Mouse (Mus musculus): ENCODE measurements around the gene Actn3. TPM values are rescaled to one million over a fixed set of nuclear protein-coding genes. Genes with fewer than 3 reads are reported as not detected.

Gene Actn3
- polyA plus RNA-seq (2012), result 0.07 and 0.20 TPM in 2 replicates

GRCm38 (mm10) chr19:4877785-4878184 is at the start of gene Actn3:
Gene Actn3 (minus strand): TSS chr19:4877909.
- H3K9me3 ChIP-seq (ENCODE audit: control insufficient read depth, low read length), result no peaks in the 10 kb centered on the region
- H3K4me3 ChIP-seq (replicated peaks), result peak within 1 kb of the TSS; percentile 79
- peaks cover 59% of the 10 kb centered on the region for H3K4me1 ChIP-seq (ENCODE audit: control insufficient read depth)
- peaks cover 32% of the 10 kb centered on the region for H3K36me3 ChIP-seq (ENCODE audit: control insufficient read depth)
- TF ChIP-seq GATA1 (IDR thresholded peaks at IDR 0.05; ENCODE audit: low read length) (no peak), TAL1 (IDR thresholded peaks at IDR 0.05; ENCODE audit: low read length) (no peak)
- H3K27me3 ChIP-seq (ENCODE audit: control insufficient read depth), result peaks cover 33% of the 10 kb centered on the region

- Histone ChIP-seq H3K4me3 (replicated peaks) (no peak overlapping the region), H3K27me3 (ENCODE audit: control insufficient read depth) (no peaks in the 10 kb centered on the region), H3K4me1 (ENCODE audit: control insufficient read depth) (peaks cover 33% of the 10 kb centered on the region), H3K36me3 (ENCODE audit: control insufficient read depth) (peaks cover 62% of the 10 kb centered on the region), H3K9me3 (ENCODE audit: control insufficient read depth, low read length) (no peaks in the 10 kb centered on the region)
- TF ChIP-seq GATA1 (IDR thresholded peaks at IDR 0.05; ENCODE audit: low read length), result no peak
- no peak for TF ChIP-seq TAL1 (IDR thresholded peaks at IDR 0.05; ENCODE audit: low read length)
Measured at GRCm38 (mm10) chr19:4925121-4925860, 47.6 kb upstream of the Actn3 start.

GRCm38 (mm10) chr19:4919652-4920051 is 41.9 kb upstream of the Actn3 start:
- Histone ChIP-seq H3K36me3 (ENCODE audit: control insufficient read depth) (peaks cover 96% of the 10 kb centered on the region), H3K4me1 (ENCODE audit: control insufficient read depth) (no peaks in the 10 kb centered on the region)
- no peak for TF ChIP-seq GATA1 (IDR thresholded peaks at IDR 0.05; ENCODE audit: low read length)
- TF ChIP-seq TAL1 (IDR thresholded peaks at IDR 0.05; ENCODE audit: low read length), result no peak

GRCm38 (mm10) chr19:4916827-4917226 is 39.1 kb upstream of the Actn3 start:
- H3K4me1 ChIP-seq (ENCODE audit: control insufficient read depth), result peaks cover 15% of the 10 kb centered on the region
- no peaks in the 10 kb centered on the region for H3K27me3 ChIP-seq (ENCODE audit: control insufficient read depth)
- H3K4me3 ChIP-seq (replicated peaks), result no peak overlapping the region
- no peaks in the 10 kb centered on the region for H3K9me3 ChIP-seq (ENCODE audit: control insufficient read depth, low read length)
- H3K36me3 ChIP-seq (ENCODE audit: control insufficient read depth), result peaks cover 93% of the 10 kb centered on the region
- no peak for TF ChIP-seq GATA1 (IDR thresholded peaks at IDR 0.05; ENCODE audit: low read length)
- no peak for TF ChIP-seq TAL1 (IDR thresholded peaks at IDR 0.05; ENCODE audit: low read length)

More at GRCm38 (mm10) chr19:4919652-4920051, 41.9 kb upstream of the Actn3 start:
- no peaks in the 10 kb centered on the region for H3K27me3 ChIP-seq (ENCODE audit: control insufficient read depth)
- no peaks in the 10 kb centered on the region for H3K9me3 ChIP-seq (ENCODE audit: control insufficient read depth, low read length)
- H3K4me3 ChIP-seq (replicated peaks), result no peak overlapping the region

GRCm38 (mm10) chr19:4915924-4916603 is 38.4 kb upstream of the Actn3 start:
- TF ChIP-seq GATA1 (IDR thresholded peaks at IDR 0.05; ENCODE audit: low read length) (no peak), TAL1 (IDR thresholded peaks at IDR 0.05; ENCODE audit: low read length) (no peak)
- peaks cover 93% of the 10 kb centered on the region for H3K36me3 ChIP-seq (ENCODE audit: control insufficient read depth)
- no peaks in the 10 kb centered on the region for H3K9me3 ChIP-seq (ENCODE audit: control insufficient read depth, low read length)
- peaks cover 15% of the 10 kb centered on the region for H3K4me1 ChIP-seq (ENCODE audit: control insufficient read depth)
- no peak overlapping the region for H3K4me3 ChIP-seq (replicated peaks)
- no peaks in the 10 kb centered on the region for H3K27me3 ChIP-seq (ENCODE audit: control insufficient read depth)

- peaks cover 24% of the 10 kb centered on the region for H3K4me1 ChIP-seq (ENCODE audit: control insufficient read depth)
- TF ChIP-seq TAL1 (IDR thresholded peaks at IDR 0.05; ENCODE audit: low read length) (no peak), GATA1 (IDR thresholded peaks at IDR 0.05; ENCODE audit: low read length) (no peak)
- no peak overlapping the region for H3K4me3 ChIP-seq (replicated peaks)
- H3K36me3 ChIP-seq (ENCODE audit: control insufficient read depth), result peaks cover 69% of the 10 kb centered on the region
- no peaks in the 10 kb centered on the region for H3K27me3 ChIP-seq (ENCODE audit: control insufficient read depth)
- no peaks in the 10 kb centered on the region for H3K9me3 ChIP-seq (ENCODE audit: control insufficient read depth, low read length)
Measured at GRCm38 (mm10) chr19:4909376-4909775, 31.7 kb upstream of the Actn3 start.

GRCm38 (mm10) chr19:4908107-4908506 is 30.4 kb upstream of the Actn3 start:
- H3K27me3 ChIP-seq (ENCODE audit: control insufficient read depth), result no peaks in the 10 kb centered on the region
- H3K9me3 ChIP-seq (ENCODE audit: control insufficient read depth, low read length), result no peaks in the 10 kb centered on the region
- H3K4me1 ChIP-seq (ENCODE audit: control insufficient read depth), result peaks cover 18% of the 10 kb centered on the region
- H3K36me3 ChIP-seq (ENCODE audit: control insufficient read depth), result peaks cover 58% of the 10 kb centered on the region
- TF ChIP-seq GATA1 (IDR thresholded peaks at IDR 0.05; ENCODE audit: low read length) (no peak), TAL1 (IDR thresholded peaks at IDR 0.05; ENCODE audit: low read length) (no peak)
- H3K4me3 ChIP-seq (replicated peaks), result no peak overlapping the region

GRCm38 (mm10) chr19:4905979-4906794 is 28.5 kb upstream of the Actn3 start, which contains the start of gene Bbs1:
Gene Bbs1 (minus strand): TSS chr19:4906628.
- Histone ChIP-seq H3K9me3 (ENCODE audit: control insufficient read depth, low read length) (no peaks in the 10 kb centered on the region), H3K4me3 (replicated peaks) (peak within 1 kb of the TSS; percentile 83), H3K27me3 (ENCODE audit: control insufficient read depth) (no peaks in the 10 kb centered on the region), H3K4me1 (ENCODE audit: control insufficient read depth) (peaks cover 10% of the 10 kb centered on the region), H3K36me3 (ENCODE audit: control insufficient read depth) (peaks cover 45% of the 10 kb centered on the region)
- TF ChIP-seq TAL1 (IDR thresholded peaks at IDR 0.05; ENCODE audit: low read length) (no peak), GATA1 (IDR thresholded peaks at IDR 0.05; ENCODE audit: low read length) (no peak)

Measured in erythroblast, embryonic 14.5 days (primary cell).